Comparison of ENCODE assay signal across 8 mouse cellular contexts in genomic region chr10:88201650-88202049, GRCm38 (mm10). TPM values are rescaled to one million over a fixed set of nuclear protein-coding genes. Genes with fewer than 3 reads are reported as not detected.
DNase-seq lines count a peak whose midpoint lies in the region; ATAC-seq and TF ChIP-seq lines count a peak whose summit lies in the region.

No protein-coding gene starts in this region.

- H3K27me3 ChIP-seq in cerebellum, adult 2 months (ENCODE audit: control insufficient read depth, insufficient read depth, low read length), result no peaks in the 10 kb centered on the region
- no peaks in the 10 kb centered on the region for H3K27me3 ChIP-seq in spleen, adult 2 months (ENCODE audit: control insufficient read depth, insufficient read depth, low read length)
- H3K27me3 ChIP-seq in limb, embryonic 13.5 days, result no peaks in the 10 kb centered on the region
- H3K27me3 ChIP-seq in stomach, embryonic 16.5 days (ENCODE audit: control insufficient read depth, insufficient read depth, low read length), result no peaks in the 10 kb centered on the region

- no peak for ATAC-seq in limb, embryonic 13.5 days (ENCODE audit: low FRiP score, low read depth)
- ATAC-seq in stomach, embryonic 16.5 days (ENCODE audit: insufficient read depth, low FRiP score), result no peak

- H3K27ac ChIP-seq in cerebellum, adult 2 months (ENCODE audit: insufficient read depth, low read length), result peak overlapping the region; percentile 71
- H3K27ac ChIP-seq in spleen, adult 2 months (ENCODE audit: insufficient read depth, low read length), result peak overlapping the region; percentile 82; the same call in 1 of the 2 replicates
- no peak overlapping the region for H3K27ac ChIP-seq in limb, embryonic 13.5 days
- H3K27ac ChIP-seq in stomach, embryonic 16.5 days (ENCODE audit: low read length), result peak overlapping the region; percentile 76

- H3K4me1 ChIP-seq in cerebellum, adult 2 months (ENCODE audit: control insufficient read depth, insufficient read depth, low read length), result peaks cover 2% of the 10 kb centered on the region
- H3K4me1 ChIP-seq in spleen, adult 2 months (ENCODE audit: control insufficient read depth, insufficient read depth, insufficient read length), result no peaks in the 10 kb centered on the region; the same call in 1 of the 2 replicates
- H3K4me1 ChIP-seq in limb, embryonic 13.5 days, result peaks cover 4% of the 10 kb centered on the region
- H3K4me1 ChIP-seq in stomach, embryonic 16.5 days (ENCODE audit: control insufficient read depth, insufficient read depth, low read length), result peaks cover 7% of the 10 kb centered on the region; the same call in 1 of the 2 replicates

- H3K9me3 ChIP-seq in limb, embryonic 13.5 days, result no peaks in the 10 kb centered on the region
- H3K9me3 ChIP-seq in stomach, embryonic 16.5 days (replicated peaks; ENCODE audit: control insufficient read depth, low read length), result no peaks in the 10 kb centered on the region

- peaks cover 2% of the 10 kb centered on the region; the same call in 1 of the 2 replicates for H3K36me3 ChIP-seq in spleen, adult 2 months (ENCODE audit: control insufficient read depth, insufficient read depth, low read length)
- peaks cover 8% of the 10 kb centered on the region for H3K36me3 ChIP-seq in limb, embryonic 13.5 days
- H3K36me3 ChIP-seq in stomach, embryonic 16.5 days (ENCODE audit: control insufficient read depth, insufficient read depth, low read length), result no peaks in the 10 kb centered on the region

- no peak for TF ChIP-seq CTCF in cerebellum, adult 2 months (IDR thresholded peaks at IDR 0.05; ENCODE audit: borderline replicate concordance, insufficient read depth, low read depth, low read length)
- no peak for TF ChIP-seq CTCF in spleen, adult 2 months (IDR thresholded peaks at IDR 0.05; ENCODE audit: extremely low read depth, insufficient read depth, insufficient read length, insufficient replicate concordance)

- peak overlapping the region; percentile 84 for H3K9ac ChIP-seq in limb, embryonic 13.5 days
- H3K9ac ChIP-seq in stomach, embryonic 16.5 days (ENCODE audit: low read length), result peak overlapping the region; percentile 89

- H3K4me3 ChIP-seq in cerebellum, adult 2 months (replicated peaks; ENCODE audit: insufficient read depth, low read depth, low read length), result peak overlapping the region; percentile 90
- H3K4me3 ChIP-seq in spleen, adult 2 months (ENCODE audit: extremely low read depth, insufficient read depth, insufficient read length), result peak overlapping the region; percentile 98; the same call in 1 of the 2 replicates
- peak overlapping the region; percentile 67 for H3K4me3 ChIP-seq in limb, embryonic 13.5 days
- H3K4me3 ChIP-seq in stomach, embryonic 16.5 days (replicated peaks; ENCODE audit: low read length), result peak overlapping the region; percentile 75

- peak overlapping the region; percentile 69 for H3K4me2 ChIP-seq in limb, embryonic 13.5 days (replicated peaks)
- peak overlapping the region; percentile 62 for H3K4me2 ChIP-seq in stomach, embryonic 16.5 days (ENCODE audit: low read depth, low read length)

- 72% methylated on average over 13 of the region's 13 CpGs for WGBS in cerebellum, adult 2 months
- 69% methylated on average over 13 of the region's 13 CpGs for WGBS in spleen, adult 2 months
- 75% methylated on average over 13 of the region's 13 CpGs for WGBS in limb, embryonic 13.5 days
- WGBS in stomach, embryonic 16.5 days, result 63% methylated on average over 13 of the region's 13 CpGs

- peak; percentile 9 to 18 for DNase-seq in cerebellum, adult 2 months
- DNase-seq in cerebellum, adult 11 months, result no peak
- DNase-seq in spleen, adult 2 months (ENCODE audit: low read depth in 1 of 2, low spot score in 2 of 2), result no peak
- DNase-seq in spleen, adult 12 weeks (ENCODE audit: low spot score), result no peak
- DNase-seq in left cerebral cortex, postnatal 14 days (ENCODE audit: low spot score in 2 of 2), result no peak
- no peak for DNase-seq in kidney, postnatal 14 days

- TF ChIP-seq POLR2A in cerebellum, adult 2 months (IDR thresholded peaks at IDR 0.05; ENCODE audit: borderline replicate concordance, insufficient read depth, low read length), result no peak
- no peak for TF ChIP-seq POLR2A in spleen, adult 2 months (IDR thresholded peaks at IDR 0.05; ENCODE audit: low read depth, low read length)

- intact Hi-C loops in left cerebral cortex, postnatal 14 days (cut with DNase I), result no loop called here

RNA-seq across cellular contexts. Expression of gene Washc3, which starts 0.8 kb away (rescaled TPM):
- 22.0 and 23.7 TPM in 2 replicates for polyA plus RNA-seq in cerebellum, adult 2 months (2012; rRNA removed)
- 6.0 and 6.9 TPM in 2 replicates for polyA plus RNA-seq in spleen, adult 2 months (2012; rRNA removed)
- 52.2 and 54.0 TPM in 2 replicates for polyA plus RNA-seq in limb, embryonic 13.5 days (2015; fragmentation: Nextera tagmentation; extraction: Ambion mirVana)
- polyA plus RNA-seq in stomach, embryonic 16.5 days (2015; fragmentation: Nextera tagmentation; extraction: Ambion mirVana), result 61.3 and 61.6 TPM in 2 replicates
- total RNA-seq in left cerebral cortex, postnatal 14 days (2021), result 10 to 100 TPM; 22.7 to 25.6 TPM

RNA-seq across cellular contexts. Expression of gene Nup37, which starts 54.9 kb away (rescaled TPM):
- polyA plus RNA-seq in cerebellum, adult 2 months (2012; rRNA removed), result 6.7 and 7.5 TPM in 2 replicates
- polyA plus RNA-seq in spleen, adult 2 months (2012; rRNA removed), result 2.1 and 2.3 TPM in 2 replicates
- 75.3 and 77.3 TPM in 2 replicates for polyA plus RNA-seq in limb, embryonic 13.5 days (2015; fragmentation: Nextera tagmentation; extraction: Ambion mirVana)
- 55.0 and 60.3 TPM in 2 replicates for polyA plus RNA-seq in stomach, embryonic 16.5 days (2015; fragmentation: Nextera tagmentation; extraction: Ambion mirVana)
- 1 to 10 TPM; 5.7 to 7.4 TPM for total RNA-seq in left cerebral cortex, postnatal 14 days (2021)

RNA-seq across cellular contexts. Expression of gene Parpbp, which starts 54.9 kb away (rescaled TPM):
- 0.19 and 0.67 TPM in 2 replicates for polyA plus RNA-seq in cerebellum, adult 2 months (2012; rRNA removed)
- 0.59 and 0.84 TPM in 2 replicates for polyA plus RNA-seq in spleen, adult 2 months (2012; rRNA removed)
- polyA plus RNA-seq in limb, embryonic 13.5 days (2015; fragmentation: Nextera tagmentation; extraction: Ambion mirVana), result 10.0 and 12.3 TPM in 2 replicates
- 9.9 and 10.0 TPM in 2 replicates for polyA plus RNA-seq in stomach, embryonic 16.5 days (2015; fragmentation: Nextera tagmentation; extraction: Ambion mirVana)
- under 1 TPM; 0.77 to 0.80 TPM for total RNA-seq in left cerebral cortex, postnatal 14 days (2021)

Comparison
In these comparisons a context has a peak if more than half of its experiments do, and no peak if none do; other contexts are left out.
1. DNase-seq: peak in cerebellum, adult 2 months (2 of 2); none in cerebellum, adult 11 months (single experiment), spleen, adult 2 months (0 of 2), spleen, adult 12 weeks (single experiment), left cerebral cortex, postnatal 14 days (0 of 2) and kidney, postnatal 14 days (single experiment).
2. Peak in every context shown above with its lines, with median percentiles within 50 percentile points of each other: H3K4me3 ChIP-seq.